Mouse (Mus musculus) ES-Bruce4 (cell line): ENCODE results near the gene Toe1.

Experiments used
- CTCF ChIP-seq: IDR thresholded peaks from one replicate; pipeline ENCODE4 v1.8.1; 2011; ENCODE audit warnings: low read depth, low read length
- POLR2A ChIP-seq: IDR thresholded peaks from one replicate; pipeline ENCODE4 v1.8.1; 2011; ENCODE audit warnings: low read length; ENCODE audit not compliant: insufficient read depth

DNA sequence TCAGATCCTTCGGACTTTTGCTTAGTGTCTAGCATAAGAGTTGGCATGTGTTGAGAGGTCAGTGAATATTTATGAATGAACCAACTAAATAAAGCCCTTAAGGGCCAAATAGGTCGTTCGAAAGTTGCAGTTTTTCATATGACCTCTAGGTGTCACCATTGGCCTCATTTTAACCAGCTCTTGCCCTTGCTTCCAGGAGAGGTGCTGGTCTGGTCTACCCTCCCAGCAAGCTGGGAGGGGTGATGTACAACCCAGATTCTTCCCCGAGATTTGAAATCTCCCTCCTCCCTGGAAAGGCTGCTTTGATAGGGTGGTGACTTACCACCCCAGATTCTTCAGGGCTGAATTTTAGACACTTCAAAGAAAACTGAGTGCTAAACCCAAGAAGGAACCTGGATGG, 20.4 kb upstream of the Toe1 start:
- no peak for TF ChIP-seq POLR2A
- peak; percentile 47 for TF ChIP-seq CTCF
